Mouse (Mus musculus): ENCODE measurements around the gene Olfr135. TPM values are rescaled to one million over a fixed set of nuclear protein-coding genes. Genes with fewer than 3 reads are reported as not detected.

Olfr135 gene
- polyA plus RNA-seq (2012; rRNA removed) = not detected in 2 replicates

GRCm38 (mm10) chr17:38204035-38204434, at the start of gene Olfr135:
TSS of gene Olfr135 (plus strand) at chr17:38204335.
- Histone ChIP-seq H3K4me3 (ENCODE audit: extremely low read depth, insufficient read depth, insufficient read length) (no peak within 1 kb of the TSS), H3K27ac (ENCODE audit: insufficient read depth, low read length) (no peak within 1 kb of the TSS), H3K36me3 (ENCODE audit: control insufficient read depth, insufficient read depth, low read length) (no peaks in the 10 kb centered on the region), H3K4me1 (ENCODE audit: control insufficient read depth, insufficient read depth, insufficient read length) (no peaks in the 10 kb centered on the region), H3K27me3 (ENCODE audit: control insufficient read depth, insufficient read depth, low read length) (no peaks in the 10 kb centered on the region)
- DNase-seq (ENCODE audit: low read depth in 1 of 2, low spot score in 2 of 2) = no peak
- 92% methylated on average over 1 of the region's 1 CpGs for WGBS
- TF ChIP-seq CTCF (IDR thresholded peaks at IDR 0.05; ENCODE audit: extremely low read depth, insufficient read depth, insufficient read length, insufficient replicate concordance) (no peak), POLR2A (IDR thresholded peaks at IDR 0.05; ENCODE audit: low read depth, low read length) (no peak)

DNA sequence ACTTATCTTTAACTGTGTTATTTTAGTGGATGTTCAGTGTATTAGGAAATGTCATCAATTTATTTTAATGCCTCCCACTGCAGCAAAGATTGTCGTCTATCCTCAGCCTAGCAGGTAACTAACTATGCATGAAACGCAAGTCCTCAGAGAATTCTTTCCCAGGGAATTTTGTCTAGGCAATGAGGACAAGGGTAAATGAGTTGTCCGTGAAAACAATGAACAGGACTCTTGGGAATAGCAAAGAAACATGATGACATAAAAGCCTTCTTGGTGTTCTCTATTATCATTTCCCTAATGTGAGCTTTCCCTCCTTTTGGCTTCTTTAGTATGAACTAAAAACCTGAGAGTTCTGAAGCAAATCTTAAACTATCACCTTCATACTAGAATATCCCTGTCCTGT, 33.0 kb upstream of the Olfr135 start, which contains the start of gene Olfr134:
Gene Olfr134 (plus strand): TSS at position 301 of the 400 bp plus-strand sequence.
- TF ChIP-seq POLR2A (IDR thresholded peaks at IDR 0.05; ENCODE audit: low read depth, low read length) (no peak), CTCF (IDR thresholded peaks at IDR 0.05; ENCODE audit: extremely low read depth, insufficient read depth, insufficient read length, insufficient replicate concordance) (no peak)
- no peaks in the 10 kb centered on the region for H3K4me1 ChIP-seq (ENCODE audit: control insufficient read depth, insufficient read depth, insufficient read length)
- no peaks in the 10 kb centered on the region for H3K27me3 ChIP-seq (ENCODE audit: control insufficient read depth, insufficient read depth, low read length)
- DNase-seq (ENCODE audit: low read depth in 1 of 2, low spot score in 2 of 2) = no peak
- WGBS = 75% methylated on average over 3 of the region's 3 CpGs
- H3K4me3 ChIP-seq (ENCODE audit: extremely low read depth, insufficient read depth, insufficient read length) = no peak within 1 kb of the TSS
- no peak within 1 kb of the TSS for H3K27ac ChIP-seq (ENCODE audit: insufficient read depth, low read length)
- H3K36me3 ChIP-seq (ENCODE audit: control insufficient read depth, insufficient read depth, low read length) = no peaks in the 10 kb centered on the region

Other genes starting within 250 kb of the Olfr135 start
- gene Olfr129, start 144.3 kb upstream of the Olfr135 start, polyA plus RNA-seq (2012; rRNA removed) = not detected in 2 replicates
- gene Olfr130, start 140.4 kb upstream of the Olfr135 start, polyA plus RNA-seq (2012; rRNA removed) = not detected in 2 replicates
- not detected in 2 replicates for gene Olfr131, start 115.6 kb upstream of the Olfr135 start, polyA plus RNA-seq (2012; rRNA removed)
- not detected in 2 replicates for gene Olfr132, start 69.8 kb upstream of the Olfr135 start, polyA plus RNA-seq (2012; rRNA removed)
- gene Olfr133, start 59.1 kb upstream of the Olfr135 start, polyA plus RNA-seq (2012; rRNA removed) = not detected in 2 replicates
- not detected in 2 replicates for gene Olfr134, start 32.9 kb upstream of the Olfr135 start, polyA plus RNA-seq (2012; rRNA removed)
- not detected in 2 replicates for gene Olfr138, start 56.7 kb downstream of the Olfr135 start, polyA plus RNA-seq (2012; rRNA removed)
- not detected in 2 replicates for gene Olfr137, start 103.2 kb downstream of the Olfr135 start, polyA plus RNA-seq (2012; rRNA removed)
- not detected in 2 replicates for gene Olfr136, start 125.5 kb downstream of the Olfr135 start, polyA plus RNA-seq (2012; rRNA removed)
- gene Esp36, start 215.8 kb downstream of the Olfr135 start, polyA plus RNA-seq (2012; rRNA removed) = not detected in 2 replicates

Measured in spleen, adult 2 months (tissue).